Mouse (Mus musculus): ENCODE measurements at regions not wholly inside any gene's neighbourhood (a gene's known extent, or its start where the extent isn't known, plus 50 kb on each side); places are given as distances from the start of the nearest gene placed in this dataset.

DNA sequence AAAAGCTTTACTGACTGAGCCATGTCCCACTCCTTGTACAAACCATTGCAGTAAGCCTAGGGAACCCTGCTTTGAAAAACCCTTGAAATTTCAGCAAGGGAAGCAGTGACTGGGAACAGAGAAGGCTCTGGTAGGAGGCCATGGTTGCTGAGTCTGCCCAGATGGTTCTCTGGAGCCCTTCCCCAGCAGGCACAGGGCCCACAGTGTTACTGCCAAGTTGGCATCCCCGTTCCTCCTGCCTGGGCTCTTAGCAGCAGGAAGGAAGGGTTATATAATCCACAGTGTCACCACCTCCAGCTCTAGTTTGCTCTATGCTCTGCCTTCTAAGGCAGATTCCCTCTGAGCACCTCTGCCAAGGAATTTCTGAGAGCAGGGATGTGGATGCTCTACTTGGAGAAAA, 349.4 kb upstream of the Auts2 start:
- peak; percentile 5 for DNase-seq

GRCm38 (mm10) chr5:132884130-132884529, 341.0 kb upstream of the Auts2 start:
- no peak for DNase-seq

DNA sequence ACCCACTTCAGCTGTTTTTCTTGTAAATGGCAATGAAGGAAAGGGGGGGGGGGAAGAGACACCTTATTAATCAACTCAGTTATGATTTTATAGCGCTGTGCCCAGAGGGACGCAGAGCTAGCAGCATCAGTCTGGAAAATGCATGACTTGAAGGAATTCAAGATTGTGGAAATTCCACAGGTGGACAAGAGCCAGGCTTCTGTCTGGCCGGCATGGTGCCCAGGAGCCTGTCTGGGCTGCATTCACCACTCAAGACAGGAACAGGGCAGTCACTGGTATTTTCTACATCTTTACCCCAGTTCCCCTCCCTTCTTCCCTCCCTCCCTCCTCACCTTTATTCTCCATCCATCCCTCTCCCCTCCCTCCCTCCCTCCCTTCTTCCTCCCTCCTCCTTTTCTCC, 339.1 kb upstream of the Auts2 start:
- DNase-seq = peak; percentile 30

- DNase-seq = no peak
These were observed 338.0 kb upstream of the Auts2 start for GRCm38 (mm10) chr5:132881170-132881569.

- no peak for DNase-seq
These were observed 333.2 kb upstream of the Auts2 start for GRCm38 (mm10) chr5:132876336-132876840.

GRCm38 (mm10) chr5:132858846-132859510, 315.8 kb upstream of the Auts2 start:
- DNase-seq = no peak

- no peak for DNase-seq
These were observed 312.7 kb upstream of the Auts2 start for GRCm38 (mm10) chr5:132855619-132856510.

GRCm38 (mm10) chr5:132850770-132851169, 307.6 kb upstream of the Auts2 start:
- DNase-seq = no peak

- no peak for DNase-seq
These were observed 304.9 kb upstream of the Auts2 start for GRCm38 (mm10) chr5:132848086-132848485.

DNA sequence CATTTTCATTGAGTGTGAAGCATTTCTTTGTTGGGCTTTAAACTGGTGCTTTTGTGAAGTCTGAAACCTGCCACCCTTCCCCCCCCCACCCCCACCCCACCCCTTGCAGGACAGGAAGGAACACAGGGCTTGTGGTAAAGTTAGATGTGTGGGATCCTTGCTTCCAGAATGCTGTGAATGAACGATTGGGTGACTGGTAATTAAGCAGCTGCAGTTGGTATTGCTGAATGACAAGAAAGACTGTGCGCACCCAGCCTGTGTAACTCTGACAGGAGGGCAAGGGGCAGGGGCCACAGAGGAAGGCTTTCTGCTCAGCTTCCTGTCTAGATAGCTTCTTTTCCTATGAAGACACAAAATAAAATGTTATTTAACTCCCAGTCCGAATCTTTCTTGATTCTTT, 300.1 kb upstream of the Auts2 start:
- no peak for DNase-seq

DNA sequence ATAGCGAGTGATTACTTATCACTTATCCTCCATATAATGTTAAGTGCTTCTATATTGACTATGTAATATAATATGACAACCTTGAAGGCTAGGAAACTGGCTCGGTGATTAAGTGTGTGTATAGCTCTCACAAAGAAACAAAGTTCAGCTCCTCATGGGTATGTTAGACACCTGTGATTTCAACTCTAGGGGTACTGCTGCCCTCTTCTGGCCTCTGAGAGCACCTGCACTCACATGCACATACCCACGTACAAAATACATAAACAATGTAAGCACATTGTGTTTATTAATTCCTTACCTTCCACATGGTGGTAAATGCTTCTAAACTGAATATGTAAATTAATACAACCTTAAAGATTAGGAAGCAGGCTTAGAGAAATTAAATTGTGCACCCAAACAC, 298.6 kb upstream of the Auts2 start:
- no peak for DNase-seq

GRCm38 (mm10) chr5:132837420-132837819, 294.3 kb upstream of the Auts2 start:
- DNase-seq = no peak

DNA sequence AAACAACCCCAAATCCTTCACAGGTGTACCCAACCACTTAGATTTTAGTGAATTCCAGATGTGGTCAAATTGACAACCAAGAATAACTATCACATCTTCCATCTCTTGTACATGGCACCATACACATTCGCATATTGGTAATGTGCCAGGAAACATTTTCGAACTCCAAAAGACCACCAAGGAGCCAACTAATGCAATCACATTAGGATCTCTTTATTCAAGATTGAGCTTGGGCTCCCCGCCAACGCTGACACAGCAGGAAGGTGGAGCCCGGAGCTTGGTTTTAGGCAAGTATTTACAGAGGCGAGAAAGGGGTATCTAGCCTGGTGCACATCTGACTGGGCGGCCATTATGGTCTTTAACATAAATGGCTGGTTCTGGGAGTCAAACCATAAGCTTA, 285.8 kb upstream of the Auts2 start:
- no peak for DNase-seq

DNA sequence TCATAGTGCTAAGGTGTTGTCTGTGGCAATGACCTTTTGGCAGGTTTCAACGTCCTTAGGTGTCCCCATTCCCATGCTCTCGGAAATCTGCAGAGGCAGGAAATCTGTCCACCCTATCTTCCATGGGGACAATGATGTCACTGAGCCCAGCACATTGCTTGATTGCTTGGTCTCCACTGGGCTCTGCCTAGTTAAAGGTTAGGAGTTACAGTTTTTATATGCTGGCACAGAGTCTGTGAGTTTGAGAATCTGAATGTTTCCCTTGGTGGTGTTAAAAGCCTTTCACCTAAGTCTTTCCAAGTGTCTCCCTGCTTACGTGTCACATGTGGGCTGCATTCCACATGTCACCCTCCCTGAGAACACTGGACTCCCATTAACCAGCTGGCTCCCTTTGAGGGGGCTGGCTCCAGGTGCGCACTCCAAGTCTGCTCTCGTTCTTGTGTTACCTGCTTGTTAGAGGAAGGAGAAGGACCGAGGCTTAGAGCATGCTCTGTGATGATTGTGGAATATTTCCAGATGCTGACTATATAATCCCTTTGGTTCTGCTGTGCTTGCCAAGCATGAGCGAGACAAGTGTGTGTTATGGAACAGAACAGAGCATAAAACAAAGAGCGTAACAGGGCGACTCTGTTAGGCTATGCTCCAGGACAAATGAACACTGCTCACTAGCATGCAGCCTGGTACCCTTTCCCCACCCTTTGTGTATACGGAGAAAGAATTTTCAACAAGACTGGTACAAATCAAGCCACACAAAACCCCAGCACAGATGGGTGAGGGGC, 284.6 kb upstream of the Auts2 start:
- no peak for DNase-seq

DNA sequence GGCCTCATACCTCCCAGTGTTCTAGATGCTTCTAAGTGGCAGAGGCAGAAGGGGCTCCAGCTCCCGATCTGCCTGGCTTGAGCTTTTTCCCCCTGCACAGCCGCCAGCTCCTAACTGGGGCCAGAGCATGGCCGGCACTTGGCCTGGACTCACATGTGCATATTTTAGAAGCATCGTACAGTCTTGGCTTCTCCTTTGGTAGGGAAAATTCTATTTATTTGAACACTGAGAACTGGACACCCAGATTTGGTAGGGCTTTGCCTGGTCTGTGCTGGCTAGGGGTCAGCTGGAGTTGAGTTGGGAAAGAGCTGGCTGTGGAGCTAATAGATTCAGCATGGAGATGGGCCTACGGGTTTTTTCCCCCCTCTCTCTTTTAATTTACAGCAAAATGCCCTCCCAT, 282.9 kb upstream of the Auts2 start:
- DNase-seq = peak; percentile 4

GRCm38 (mm10) chr5:132817665-132818064, 274.5 kb upstream of the Auts2 start:
- DNase-seq = no peak

- DNase-seq = peak; percentile 32
These were observed 266.0 kb upstream of the Auts2 start for GRCm38 (mm10) chr5:132809181-132809580.

GRCm38 (mm10) chr5:132796061-132796460, 252.9 kb upstream of the Auts2 start:
- no peak for DNase-seq

- DNase-seq = no peak
These were observed 249.3 kb upstream of the Auts2 start for GRCm38 (mm10) chr5:132792484-132792883.

DNA sequence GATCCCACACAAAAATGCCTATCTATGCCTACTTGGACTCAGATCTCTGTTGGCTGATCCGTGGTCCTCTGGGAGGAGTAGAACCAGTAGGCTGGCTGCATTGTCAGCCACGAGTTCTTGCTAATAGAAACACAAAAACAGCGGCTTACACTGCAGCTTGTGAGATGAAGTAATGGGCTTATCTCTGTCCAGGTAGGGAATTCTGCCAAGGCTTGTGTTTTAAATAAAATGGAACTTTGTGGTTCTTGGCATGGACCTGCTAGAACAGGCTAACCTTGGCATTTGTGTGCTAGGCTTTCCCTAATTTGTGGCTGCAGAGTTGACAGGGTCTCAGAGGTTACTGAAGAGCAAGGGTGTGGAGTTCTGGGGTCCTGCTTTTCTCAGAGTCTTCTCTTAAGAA, 242.1 kb upstream of the Auts2 start:
- no peak for DNase-seq

GRCm38 (mm10) chr5:132784791-132785190, 241.6 kb upstream of the Auts2 start:
- no peak for DNase-seq

- DNase-seq = no peak
These were observed 231.1 kb upstream of the Auts2 start for GRCm38 (mm10) chr5:132774141-132774680.

DNA sequence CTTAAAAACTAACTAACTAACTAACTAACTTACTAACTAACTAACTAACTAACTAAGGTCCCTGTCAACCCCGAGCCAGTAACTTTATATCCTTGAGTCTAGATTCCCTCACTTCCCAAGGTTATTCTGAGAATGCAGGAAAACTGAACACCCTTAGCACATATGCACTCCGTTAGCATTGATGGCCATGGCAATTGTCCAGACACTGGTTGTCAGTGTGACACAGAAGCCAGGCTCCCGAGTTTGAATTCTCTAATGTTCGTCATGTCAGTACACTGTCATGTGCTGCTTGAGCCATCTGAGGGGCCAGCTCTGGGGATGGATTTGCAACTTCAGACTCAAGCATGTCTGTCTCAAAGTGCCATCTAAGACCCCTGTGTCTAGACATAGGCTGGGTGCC, 217.3 kb upstream of the Auts2 start:
- no peak for DNase-seq
